Mouse (Mus musculus): ENCODE data around the gene Cep57. TPM values are rescaled to one million over a fixed set of nuclear protein-coding genes. Genes with fewer than 3 reads are reported as not detected.

Gene Cep57
- polyA plus RNA-seq, 1 experiment: 97.6 TPM

DNA sequence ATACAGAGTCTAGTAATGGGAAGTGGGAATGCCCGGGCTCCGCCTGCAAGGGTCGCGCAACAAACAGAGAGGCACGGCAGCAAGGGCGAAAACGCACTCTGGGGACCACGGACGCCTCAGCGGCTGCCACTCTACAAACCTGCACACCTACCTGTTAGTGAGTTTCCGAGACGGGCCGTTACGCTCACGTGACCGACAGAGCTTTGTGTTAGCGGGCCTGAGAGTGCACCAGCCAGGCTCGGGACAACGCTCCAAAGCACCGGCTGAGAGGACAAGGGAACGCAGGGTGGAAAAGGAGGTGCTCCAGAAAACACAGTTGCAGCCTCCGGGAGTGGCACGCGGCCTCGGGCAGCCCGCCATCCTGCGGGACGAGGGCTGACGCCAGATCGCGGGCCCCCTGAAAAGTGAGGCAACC is 509 bp downstream of the Cep57 start:
- Histone ChIP-seq H3K4me1 (ENCODE audit: control insufficient read depth, insufficient read depth, low read length) (no peaks in the 10 kb centered on the region), H3K27ac (ENCODE audit: control insufficient read depth, insufficient read depth, low read depth, low read length) (peak overlapping the region; percentile 96), H3K27me3 (ENCODE audit: control insufficient read depth, insufficient read depth, low read length) (no peaks in the 10 kb centered on the region), H3K4me3 (ENCODE audit: control insufficient read depth, low read depth, low read length) (peak overlapping the region; percentile 98), H3K36me3 (ENCODE audit: control insufficient read depth, insufficient read depth, low read length) (no peaks in the 10 kb centered on the region; the same call in 1 of the 2 replicates)
- no peak for TF ChIP-seq CTCF (IDR thresholded peaks at IDR 0.05; ENCODE audit: control insufficient read depth, insufficient read depth, insufficient replicate concordance, low read depth, low read length)
- peak; percentile 47; the same call in 1 of the 2 replicates for TF ChIP-seq POLR2A (IDR thresholded peaks at IDR 0.05; ENCODE audit: control insufficient read depth, low read depth, low read length)

DNA sequence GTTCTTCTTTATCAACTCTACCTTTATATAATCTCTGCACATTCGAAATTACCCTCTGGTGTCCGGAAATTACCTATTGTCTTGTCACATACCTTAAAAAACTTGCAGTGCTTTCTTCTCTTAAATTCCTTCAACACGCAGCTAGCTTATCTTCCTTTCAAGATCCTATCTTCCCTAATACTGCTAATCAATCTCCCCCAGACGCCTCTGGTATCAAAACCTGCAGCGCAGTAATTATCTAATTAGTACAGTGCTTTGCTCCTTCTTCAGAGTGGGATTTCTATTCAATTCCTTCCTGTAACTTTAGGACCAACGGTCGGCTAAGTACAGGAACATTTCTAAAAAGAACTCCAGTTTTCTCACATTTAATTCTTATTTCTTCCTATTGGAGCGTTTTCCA is 1.0 kb downstream of the Cep57 start:
- H3K4me1 ChIP-seq (ENCODE audit: control insufficient read depth, insufficient read depth, low read length): no peaks in the 10 kb centered on the region
- no peaks in the 10 kb centered on the region for H3K27me3 ChIP-seq (ENCODE audit: control insufficient read depth, insufficient read depth, low read length)
- H3K36me3 ChIP-seq (ENCODE audit: control insufficient read depth, insufficient read depth, low read length): no peaks in the 10 kb centered on the region; the same call in none of the 2 replicates
- H3K27ac ChIP-seq (ENCODE audit: control insufficient read depth, insufficient read depth, low read depth, low read length): peak overlapping the region; percentile 96
- peak overlapping the region; percentile 98 for H3K4me3 ChIP-seq (ENCODE audit: control insufficient read depth, low read depth, low read length)
- TF ChIP-seq CTCF (IDR thresholded peaks at IDR 0.05; ENCODE audit: control insufficient read depth, insufficient read depth, insufficient replicate concordance, low read depth, low read length) (no peak), POLR2A (IDR thresholded peaks at IDR 0.05; ENCODE audit: control insufficient read depth, low read depth, low read length) (no peak)

DNA sequence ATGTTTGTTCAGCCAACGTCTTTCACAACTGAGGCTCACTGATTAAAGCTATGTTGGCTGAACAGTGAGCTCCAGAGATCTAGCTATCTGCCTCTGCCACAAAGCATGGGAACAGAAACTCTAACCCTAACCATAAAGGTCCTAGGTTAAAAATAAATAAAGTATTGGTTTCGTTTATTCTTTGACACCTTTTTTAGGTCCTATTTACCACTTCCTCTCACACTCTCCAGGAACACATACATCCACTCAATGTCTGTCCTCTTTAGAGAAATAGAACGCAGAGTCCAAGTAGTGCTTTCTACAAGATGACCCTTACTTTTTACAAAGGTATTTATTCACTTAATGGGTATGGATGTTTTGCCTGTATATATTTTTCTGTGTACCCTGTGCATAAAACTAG is 6.1 kb downstream of the Cep57 start:
- no peaks in the 10 kb centered on the region for H3K27me3 ChIP-seq (ENCODE audit: control insufficient read depth, insufficient read depth, low read length)
- H3K27ac ChIP-seq (ENCODE audit: control insufficient read depth, insufficient read depth, low read depth, low read length): no peak overlapping the region
- H3K36me3 ChIP-seq (ENCODE audit: control insufficient read depth, insufficient read depth, low read length): peaks cover 4% of the 10 kb centered on the region
- H3K4me1 ChIP-seq (ENCODE audit: control insufficient read depth, insufficient read depth, low read length): no peaks in the 10 kb centered on the region
- H3K4me3 ChIP-seq (ENCODE audit: control insufficient read depth, low read depth, low read length): peak overlapping the region; percentile 51; the same call in 1 of the 2 replicates
- TF ChIP-seq CTCF (IDR thresholded peaks at IDR 0.05; ENCODE audit: control insufficient read depth, insufficient read depth, insufficient replicate concordance, low read depth, low read length): no peak
- TF ChIP-seq POLR2A (IDR thresholded peaks at IDR 0.05; ENCODE audit: control insufficient read depth, low read depth, low read length): no peak

DNA sequence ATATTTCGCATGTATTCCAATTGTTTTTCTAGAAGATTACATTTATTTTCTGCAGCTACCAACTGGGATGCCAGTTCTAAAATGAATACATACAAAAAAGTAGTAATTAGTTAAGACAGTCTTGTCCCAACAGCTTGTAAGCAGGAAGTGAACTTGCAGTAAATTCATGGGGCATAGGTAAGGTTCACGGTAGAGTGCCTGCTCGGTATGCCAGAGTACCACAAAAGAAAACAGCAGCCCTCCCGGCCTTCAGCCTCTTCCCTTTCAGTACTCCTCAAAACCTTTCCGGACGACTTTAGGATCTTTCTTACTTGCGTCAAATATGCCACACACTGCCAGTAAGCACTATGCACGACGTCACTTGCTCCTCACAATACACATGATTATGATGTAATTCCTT is 8.5 kb downstream of the Cep57 start:
- peaks cover 4% of the 10 kb centered on the region for H3K36me3 ChIP-seq (ENCODE audit: control insufficient read depth, insufficient read depth, low read length)
- H3K27me3 ChIP-seq (ENCODE audit: control insufficient read depth, insufficient read depth, low read length): no peaks in the 10 kb centered on the region
- peak overlapping the region; percentile 72 for H3K4me3 ChIP-seq (ENCODE audit: control insufficient read depth, low read depth, low read length)

DNA sequence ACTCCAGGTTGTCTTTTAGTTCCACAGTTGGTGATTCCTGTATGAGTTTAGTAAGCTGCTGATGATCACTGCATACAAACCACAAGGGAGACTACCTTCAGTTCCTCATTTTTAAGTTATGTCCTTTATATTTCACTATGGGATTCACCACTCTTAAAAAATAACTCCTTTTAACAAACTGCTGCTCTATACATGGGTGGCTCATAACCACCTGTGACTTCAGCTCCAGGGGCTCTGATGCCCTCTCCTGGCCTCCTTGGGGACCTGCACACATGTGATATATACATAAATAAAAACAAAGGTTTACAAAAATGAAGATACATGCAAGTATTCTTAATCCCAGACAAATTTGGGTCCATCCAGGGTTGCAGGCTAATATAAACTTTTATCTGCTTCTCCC is 17.0 kb downstream of the Cep57 start:
- H3K4me3 ChIP-seq (ENCODE audit: control insufficient read depth, low read depth, low read length): no peak overlapping the region
- H3K36me3 ChIP-seq (ENCODE audit: control insufficient read depth, insufficient read depth, low read length): no peaks in the 10 kb centered on the region
- no peaks in the 10 kb centered on the region for H3K27me3 ChIP-seq (ENCODE audit: control insufficient read depth, insufficient read depth, low read length)
- H3K4me1 ChIP-seq (ENCODE audit: control insufficient read depth, insufficient read depth, low read length): no peaks in the 10 kb centered on the region
- TF ChIP-seq CTCF (IDR thresholded peaks at IDR 0.05; ENCODE audit: control insufficient read depth, insufficient read depth, insufficient replicate concordance, low read depth, low read length) (peak; percentile 12; the same call in 1 of the 2 replicates), POLR2A (IDR thresholded peaks at IDR 0.05; ENCODE audit: control insufficient read depth, low read depth, low read length) (no peak)
- no peak overlapping the region for H3K27ac ChIP-seq (ENCODE audit: control insufficient read depth, insufficient read depth, low read depth, low read length)

More for the DNA sequence above, 8.5 kb downstream of the Cep57 start:
- H3K4me1 ChIP-seq (ENCODE audit: control insufficient read depth, insufficient read depth, low read length): no peaks in the 10 kb centered on the region
- H3K27ac ChIP-seq (ENCODE audit: control insufficient read depth, insufficient read depth, low read depth, low read length): peak overlapping the region; percentile 79
- TF ChIP-seq CTCF (IDR thresholded peaks at IDR 0.05; ENCODE audit: control insufficient read depth, insufficient read depth, insufficient replicate concordance, low read depth, low read length) (no peak), POLR2A (IDR thresholded peaks at IDR 0.05; ENCODE audit: control insufficient read depth, low read depth, low read length) (no peak)

DNA sequence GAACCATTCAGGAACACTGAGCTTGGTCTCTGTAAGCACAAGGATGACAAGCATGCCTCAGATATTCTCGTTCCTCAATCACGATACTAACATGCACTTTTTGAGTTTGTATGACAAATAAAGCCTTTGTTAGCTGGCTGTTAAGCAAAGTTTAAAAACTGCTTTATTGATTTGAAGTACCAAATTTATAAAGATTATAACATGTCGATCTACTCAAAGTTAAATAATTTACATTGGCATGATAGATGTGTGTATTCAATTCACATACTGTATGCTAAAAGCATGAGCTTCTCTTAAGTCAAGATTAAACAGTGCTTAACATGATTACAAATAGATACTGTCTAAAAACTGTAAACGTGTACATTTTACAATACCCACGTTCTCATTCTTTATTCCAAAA is 19.2 kb downstream of the Cep57 start:
- no peaks in the 10 kb centered on the region for H3K27me3 ChIP-seq (ENCODE audit: control insufficient read depth, insufficient read depth, low read length)
- no peaks in the 10 kb centered on the region for H3K36me3 ChIP-seq (ENCODE audit: control insufficient read depth, insufficient read depth, low read length)
- no peak overlapping the region for H3K4me3 ChIP-seq (ENCODE audit: control insufficient read depth, low read depth, low read length)
- no peak overlapping the region for H3K27ac ChIP-seq (ENCODE audit: control insufficient read depth, insufficient read depth, low read depth, low read length)
- TF ChIP-seq POLR2A (IDR thresholded peaks at IDR 0.05; ENCODE audit: control insufficient read depth, low read depth, low read length): no peak
- no peak for TF ChIP-seq CTCF (IDR thresholded peaks at IDR 0.05; ENCODE audit: control insufficient read depth, insufficient read depth, insufficient replicate concordance, low read depth, low read length)
- H3K4me1 ChIP-seq (ENCODE audit: control insufficient read depth, insufficient read depth, low read length): no peaks in the 10 kb centered on the region

DNA sequence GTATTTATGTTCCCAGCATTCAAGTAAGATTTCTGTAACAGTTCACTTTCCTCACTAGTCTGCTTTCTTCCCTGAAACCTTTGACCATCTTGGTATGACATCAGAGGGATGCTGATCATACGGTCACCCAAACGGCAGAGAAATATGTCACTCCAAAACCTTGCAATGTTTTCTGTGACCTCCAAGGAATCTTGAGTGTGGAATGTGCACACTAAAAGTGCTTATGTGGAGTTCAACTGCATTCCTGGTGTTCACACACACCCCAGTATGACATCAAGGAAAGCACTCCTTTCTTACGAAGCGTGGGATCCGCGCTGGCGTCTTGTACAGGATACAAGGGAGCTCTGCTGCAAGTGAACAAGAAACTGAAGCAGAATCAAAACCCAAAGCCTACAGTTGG is 20.1 kb downstream of the Cep57 start:
- Histone ChIP-seq H3K36me3 (ENCODE audit: control insufficient read depth, insufficient read depth, low read length) (no peaks in the 10 kb centered on the region), H3K4me3 (ENCODE audit: control insufficient read depth, low read depth, low read length) (no peak overlapping the region)
- TF ChIP-seq POLR2A (IDR thresholded peaks at IDR 0.05; ENCODE audit: control insufficient read depth, low read depth, low read length) (no peak), CTCF (IDR thresholded peaks at IDR 0.05; ENCODE audit: control insufficient read depth, insufficient read depth, insufficient replicate concordance, low read depth, low read length) (no peak)

DNA sequence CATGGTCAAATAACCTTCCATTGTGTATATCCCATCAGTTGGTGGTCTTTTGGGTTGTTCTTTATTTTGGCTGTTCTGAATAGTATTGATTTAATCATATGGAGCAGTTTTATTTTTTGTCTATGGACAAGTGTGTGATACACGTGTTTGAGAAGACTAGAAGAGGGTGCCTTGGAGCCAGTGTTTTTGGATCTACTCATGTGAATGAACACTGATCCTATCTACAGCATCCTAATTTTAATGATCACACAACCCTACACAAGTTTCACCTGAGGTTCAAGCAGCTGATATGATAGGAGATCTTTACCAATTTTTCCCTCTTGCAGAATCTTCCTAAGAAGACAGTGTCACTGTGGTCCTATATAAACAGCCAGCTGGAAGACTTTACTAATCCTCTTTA is 22.4 kb downstream of the Cep57 start:
- Histone ChIP-seq H3K4me3 (ENCODE audit: control insufficient read depth, low read depth, low read length) (no peak overlapping the region), H3K4me1 (ENCODE audit: control insufficient read depth, insufficient read depth, low read length) (no peaks in the 10 kb centered on the region), H3K27ac (ENCODE audit: control insufficient read depth, insufficient read depth, low read depth, low read length) (no peak overlapping the region), H3K36me3 (ENCODE audit: control insufficient read depth, insufficient read depth, low read length) (no peaks in the 10 kb centered on the region), H3K27me3 (ENCODE audit: control insufficient read depth, insufficient read depth, low read length) (no peaks in the 10 kb centered on the region)
- no peak for TF ChIP-seq POLR2A (IDR thresholded peaks at IDR 0.05; ENCODE audit: control insufficient read depth, low read depth, low read length)
- TF ChIP-seq CTCF (IDR thresholded peaks at IDR 0.05; ENCODE audit: control insufficient read depth, insufficient read depth, insufficient replicate concordance, low read depth, low read length): no peak

More for the DNA sequence above, 20.1 kb downstream of the Cep57 start:
- no peak overlapping the region for H3K27ac ChIP-seq (ENCODE audit: control insufficient read depth, insufficient read depth, low read depth, low read length)
- H3K27me3 ChIP-seq (ENCODE audit: control insufficient read depth, insufficient read depth, low read length): no peaks in the 10 kb centered on the region
- no peaks in the 10 kb centered on the region for H3K4me1 ChIP-seq (ENCODE audit: control insufficient read depth, insufficient read depth, low read length)
